Mouse (Mus musculus) testis, adult 2 months (tissue): ENCODE data around the gene Barhl1.

Experiments used
- CTCF ChIP-seq: fragments of 200-500 bp; IDR thresholded peaks from 2 replicates; pipeline ENCODE4 v1.5.1; 2012; ENCODE audit warnings: low read depth, mild to moderate bottlenecking, inconsistent platforms, low read length, moderate library complexity; ENCODE audit not compliant: control insufficient read depth, insufficient read depth, insufficient replicate concordance
- POLR2A ChIP-seq: fragments of 200-500 bp; IDR thresholded peaks from 2 replicates; pipeline ENCODE4 v1.6.1; 2012; ENCODE audit warnings: low read depth, mild to moderate bottlenecking, inconsistent platforms, low read length, moderate library complexity; ENCODE audit not compliant: control insufficient read depth

- TF ChIP-seq CTCF: no peak
- no peak for TF ChIP-seq POLR2A
Measured at GRCm38 (mm10) chr2:28907691-28908388, 8.6 kb downstream of the Barhl1 start.
